Mouse (Mus musculus): ENCODE results near the gene Sod3. TPM values are rescaled to one million over a fixed set of nuclear protein-coding genes. Genes with fewer than 3 reads are reported as not detected.

Gene Sod3
- polyA plus RNA-seq, 1 experiment from 2014 or later: 0.97 TPM

GRCm38 (mm10) chr5:52352730-52353129, 10.9 kb upstream of the Sod3 start:
- no peak overlapping the region for H3K27ac ChIP-seq (ENCODE audit: low read depth, low read length)
- H3K9ac ChIP-seq (ENCODE audit: low read length): no peak overlapping the region
- no peak overlapping the region for H3K4me2 ChIP-seq (ENCODE audit: low read length)
- no peak for DNase-seq (ENCODE audit: low spot score)
- no peaks in the 10 kb centered on the region for H3K36me3 ChIP-seq (ENCODE audit: control insufficient read depth, insufficient read depth, low read length)
- H3K9me3 ChIP-seq (replicated peaks; ENCODE audit: control insufficient read depth, low read length): no peaks in the 10 kb centered on the region
- no peak for ATAC-seq
- no peak overlapping the region for H3K4me3 ChIP-seq (ENCODE audit: low read depth, low read length)
- no peaks in the 10 kb centered on the region for H3K27me3 ChIP-seq (replicated peaks; ENCODE audit: control insufficient read depth, insufficient read depth, low read length)
- no peaks in the 10 kb centered on the region for H3K4me1 ChIP-seq (ENCODE audit: control insufficient read depth, insufficient read depth, low read length)
- WGBS: 71% methylated on average over 5 of the region's 5 CpGs

- H3K9me3 ChIP-seq (replicated peaks; ENCODE audit: control insufficient read depth, low read length): no peaks in the 10 kb centered on the region
- WGBS: 66% methylated on average over 4 of the region's 4 CpGs
- no peak for ATAC-seq
- no peak overlapping the region for H3K4me2 ChIP-seq (ENCODE audit: low read length)
- no peaks in the 10 kb centered on the region for H3K27me3 ChIP-seq (replicated peaks; ENCODE audit: control insufficient read depth, insufficient read depth, low read length)
- no peaks in the 10 kb centered on the region for H3K36me3 ChIP-seq (ENCODE audit: control insufficient read depth, insufficient read depth, low read length)
- H3K9ac ChIP-seq (ENCODE audit: low read length): no peak overlapping the region
- no peak overlapping the region for H3K27ac ChIP-seq (ENCODE audit: low read depth, low read length)
- no peaks in the 10 kb centered on the region for H3K4me1 ChIP-seq (ENCODE audit: control insufficient read depth, insufficient read depth, low read length)
- no peak for DNase-seq (ENCODE audit: low spot score)
- no peak overlapping the region for H3K4me3 ChIP-seq (ENCODE audit: low read depth, low read length)
Measured at GRCm38 (mm10) chr5:52354441-52354840, 9.2 kb upstream of the Sod3 start.

- H3K27ac ChIP-seq (ENCODE audit: low read depth, low read length): no peak overlapping the region
- no peak for DNase-seq (ENCODE audit: low spot score)
- ATAC-seq: no peak
- no peaks in the 10 kb centered on the region for H3K27me3 ChIP-seq (replicated peaks; ENCODE audit: control insufficient read depth, insufficient read depth, low read length)
- no peaks in the 10 kb centered on the region for H3K36me3 ChIP-seq (ENCODE audit: control insufficient read depth, insufficient read depth, low read length)
- H3K9me3 ChIP-seq (replicated peaks; ENCODE audit: control insufficient read depth, low read length): no peaks in the 10 kb centered on the region
- H3K4me1 ChIP-seq (ENCODE audit: control insufficient read depth, insufficient read depth, low read length): no peaks in the 10 kb centered on the region
- 87% methylated on average over 7 of the region's 7 CpGs for WGBS
- no peak overlapping the region for H3K9ac ChIP-seq (ENCODE audit: low read length)
- H3K4me3 ChIP-seq (ENCODE audit: low read depth, low read length): no peak overlapping the region
- H3K4me2 ChIP-seq (ENCODE audit: low read length): no peak overlapping the region
Measured at GRCm38 (mm10) chr5:52355612-52356011, 8.0 kb upstream of the Sod3 start.

- H3K9ac ChIP-seq (ENCODE audit: low read length): no peak overlapping the region
- H3K36me3 ChIP-seq (ENCODE audit: control insufficient read depth, insufficient read depth, low read length): no peaks in the 10 kb centered on the region
- no peak overlapping the region for H3K27ac ChIP-seq (ENCODE audit: low read depth, low read length)
- H3K4me2 ChIP-seq (ENCODE audit: low read length): no peak overlapping the region
- DNase-seq (ENCODE audit: low spot score) (no peak), ATAC-seq (no peak)
- no peaks in the 10 kb centered on the region for H3K9me3 ChIP-seq (replicated peaks; ENCODE audit: control insufficient read depth, low read length)
- 63% methylated on average over 9 of the region's 9 CpGs for WGBS
- H3K4me3 ChIP-seq (ENCODE audit: low read depth, low read length): no peak overlapping the region
- no peaks in the 10 kb centered on the region for H3K4me1 ChIP-seq (ENCODE audit: control insufficient read depth, insufficient read depth, low read length)
- no peaks in the 10 kb centered on the region for H3K27me3 ChIP-seq (replicated peaks; ENCODE audit: control insufficient read depth, insufficient read depth, low read length)
Measured at GRCm38 (mm10) chr5:52357175-52357754, 6.3 kb upstream of the Sod3 start.

- H3K9ac ChIP-seq (ENCODE audit: low read length): no peak overlapping the region
- H3K36me3 ChIP-seq (ENCODE audit: control insufficient read depth, insufficient read depth, low read length): no peaks in the 10 kb centered on the region
- H3K4me1 ChIP-seq (ENCODE audit: control insufficient read depth, insufficient read depth, low read length): no peaks in the 10 kb centered on the region
- H3K27ac ChIP-seq (ENCODE audit: low read depth, low read length): no peak overlapping the region
- no peaks in the 10 kb centered on the region for H3K9me3 ChIP-seq (replicated peaks; ENCODE audit: control insufficient read depth, low read length)
- DNase-seq (ENCODE audit: low spot score) (no peak), ATAC-seq (no peak)
- WGBS: 86% methylated on average over 6 of the region's 6 CpGs
- H3K27me3 ChIP-seq (replicated peaks; ENCODE audit: control insufficient read depth, insufficient read depth, low read length): no peaks in the 10 kb centered on the region
- H3K4me2 ChIP-seq (ENCODE audit: low read length): no peak overlapping the region
- H3K4me3 ChIP-seq (ENCODE audit: low read depth, low read length): no peak overlapping the region
Measured at GRCm38 (mm10) chr5:52358120-52358519, 5.5 kb upstream of the Sod3 start.

GRCm38 (mm10) chr5:52360286-52361049, 3.1 kb upstream of the Sod3 start:
- Histone ChIP-seq H3K27ac (ENCODE audit: low read depth, low read length) (no peak overlapping the region), H3K9me3 (replicated peaks; ENCODE audit: control insufficient read depth, low read length) (no peaks in the 10 kb centered on the region), H3K9ac (ENCODE audit: low read length) (no peak overlapping the region), H3K36me3 (ENCODE audit: control insufficient read depth, insufficient read depth, low read length) (no peaks in the 10 kb centered on the region), H3K4me3 (ENCODE audit: low read depth, low read length) (no peak overlapping the region), H3K4me1 (ENCODE audit: control insufficient read depth, insufficient read depth, low read length) (no peaks in the 10 kb centered on the region), H3K4me2 (ENCODE audit: low read length) (no peak overlapping the region), H3K27me3 (replicated peaks; ENCODE audit: control insufficient read depth, insufficient read depth, low read length) (no peaks in the 10 kb centered on the region)
- ATAC-seq (no peak), DNase-seq (ENCODE audit: low spot score) (no peak)
- 66% methylated on average over 21 of the region's 21 CpGs for WGBS

GRCm38 (mm10) chr5:52362776-52363467, 669 bp upstream of the Sod3 start:
- 74% methylated on average over 6 of the region's 6 CpGs for WGBS

GRCm38 (mm10) chr5:52364521-52364920, 930 bp downstream of the Sod3 start:
- Histone ChIP-seq H3K4me3 (ENCODE audit: low read depth, low read length) (no peak overlapping the region), H3K9ac (ENCODE audit: low read length) (no peak overlapping the region), H3K36me3 (ENCODE audit: control insufficient read depth, insufficient read depth, low read length) (no peaks in the 10 kb centered on the region), H3K4me1 (ENCODE audit: control insufficient read depth, insufficient read depth, low read length) (no peaks in the 10 kb centered on the region), H3K9me3 (replicated peaks; ENCODE audit: control insufficient read depth, low read length) (no peaks in the 10 kb centered on the region), H3K4me2 (ENCODE audit: low read length) (no peak overlapping the region), H3K27me3 (replicated peaks; ENCODE audit: control insufficient read depth, insufficient read depth, low read length) (no peaks in the 10 kb centered on the region), H3K27ac (ENCODE audit: low read depth, low read length) (no peak overlapping the region)
- DNase-seq (ENCODE audit: low spot score): no peak
- ATAC-seq: no peak
- 85% methylated on average over 5 of the region's 5 CpGs for WGBS

More at GRCm38 (mm10) chr5:52362776-52363467, 669 bp upstream of the Sod3 start:
- DNase-seq (ENCODE audit: low spot score): no peak
- no peak for ATAC-seq
- Histone ChIP-seq H3K4me2 (ENCODE audit: low read length) (no peak overlapping the region), H3K36me3 (ENCODE audit: control insufficient read depth, insufficient read depth, low read length) (no peaks in the 10 kb centered on the region), H3K9me3 (replicated peaks; ENCODE audit: control insufficient read depth, low read length) (no peaks in the 10 kb centered on the region), H3K4me3 (ENCODE audit: low read depth, low read length) (no peak overlapping the region), H3K9ac (ENCODE audit: low read length) (no peak overlapping the region), H3K27me3 (replicated peaks; ENCODE audit: control insufficient read depth, insufficient read depth, low read length) (no peaks in the 10 kb centered on the region), H3K27ac (ENCODE audit: low read depth, low read length) (no peak overlapping the region), H3K4me1 (ENCODE audit: control insufficient read depth, insufficient read depth, low read length) (no peaks in the 10 kb centered on the region)

GRCm38 (mm10) chr5:52365930-52366329, 2.3 kb downstream of the Sod3 start:
- no peak overlapping the region for H3K4me3 ChIP-seq (ENCODE audit: low read depth, low read length)
- no peaks in the 10 kb centered on the region for H3K9me3 ChIP-seq (replicated peaks; ENCODE audit: control insufficient read depth, low read length)
- DNase-seq (ENCODE audit: low spot score) (no peak), ATAC-seq (no peak)
- no peaks in the 10 kb centered on the region for H3K36me3 ChIP-seq (ENCODE audit: control insufficient read depth, insufficient read depth, low read length)
- no peak overlapping the region for H3K9ac ChIP-seq (ENCODE audit: low read length)
- WGBS: 92% methylated on average over 5 of the region's 5 CpGs
- H3K4me1 ChIP-seq (ENCODE audit: control insufficient read depth, insufficient read depth, low read length): no peaks in the 10 kb centered on the region
- H3K4me2 ChIP-seq (ENCODE audit: low read length): no peak overlapping the region
- H3K27ac ChIP-seq (ENCODE audit: low read depth, low read length): no peak overlapping the region
- no peaks in the 10 kb centered on the region for H3K27me3 ChIP-seq (replicated peaks; ENCODE audit: control insufficient read depth, insufficient read depth, low read length)

Measured in forebrain, embryonic 14.5 days (tissue).